Mouse (Mus musculus) A20 (cell line): ENCODE measurements around the gene Pck1.
A peak's percentile ranks its signal among the peaks of the same experiment; 100 is the strongest.

Source experiments
- DNase-seq: peaks from one replicate; pipeline ENCODE4 v3.0.0-alpha.2; 2011; ENCODE audit warnings: low read depth, low spot score

The Pck1 gene

DNA sequence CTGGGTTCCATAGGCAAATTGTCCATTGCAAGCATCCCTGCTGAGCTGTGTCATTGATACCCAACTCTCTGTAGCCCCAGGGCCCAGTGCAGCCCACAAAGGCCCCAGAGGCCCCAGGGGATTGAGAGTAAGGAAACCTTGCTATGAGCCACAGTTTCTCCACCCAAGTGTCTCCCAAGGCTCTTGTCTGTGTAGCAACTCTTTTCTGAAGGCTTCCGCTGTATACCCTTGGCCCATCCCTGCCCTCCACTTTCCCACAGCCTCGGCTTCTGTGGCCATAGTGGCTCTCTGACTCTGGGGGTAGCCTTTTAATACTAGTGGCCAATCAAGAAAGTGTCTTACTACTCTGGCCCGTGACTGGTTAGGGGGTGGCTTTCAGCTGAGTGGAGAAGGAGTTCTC is 50.9 kb downstream of the Pck1 start:
- no peak for DNase-seq

- no peak for DNase-seq
These were observed 51.8 kb downstream of the Pck1 start for GRCm38 (mm10) chr2:173204671-173205070.

DNA sequence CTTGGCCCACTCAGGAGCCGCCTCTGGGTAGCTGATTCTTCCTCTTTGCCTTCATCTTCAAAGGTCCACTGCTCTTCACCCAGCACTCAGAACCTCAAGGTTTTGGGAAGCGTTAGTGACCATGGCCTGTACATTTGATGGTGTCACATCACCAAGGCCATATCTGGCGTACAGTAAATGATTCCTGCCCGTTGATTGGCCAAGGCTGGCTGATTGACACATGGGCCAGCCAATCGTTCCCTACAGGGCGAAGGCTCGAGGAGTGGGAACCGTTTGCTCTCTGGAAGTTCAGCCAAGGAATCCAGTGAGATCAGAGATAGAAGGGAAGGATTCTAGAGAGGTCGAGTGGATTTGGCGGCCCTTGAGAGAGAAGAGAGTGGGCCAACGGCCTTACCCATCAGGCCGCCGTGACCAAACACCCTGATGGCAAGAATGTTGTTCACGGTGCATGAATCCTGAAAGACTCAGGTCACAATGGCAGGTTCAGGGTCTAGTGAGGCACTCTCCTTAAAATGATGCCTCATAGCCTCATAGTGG is 52.8 kb downstream of the Pck1 start:
- DNase-seq, result peak; percentile 22

DNA sequence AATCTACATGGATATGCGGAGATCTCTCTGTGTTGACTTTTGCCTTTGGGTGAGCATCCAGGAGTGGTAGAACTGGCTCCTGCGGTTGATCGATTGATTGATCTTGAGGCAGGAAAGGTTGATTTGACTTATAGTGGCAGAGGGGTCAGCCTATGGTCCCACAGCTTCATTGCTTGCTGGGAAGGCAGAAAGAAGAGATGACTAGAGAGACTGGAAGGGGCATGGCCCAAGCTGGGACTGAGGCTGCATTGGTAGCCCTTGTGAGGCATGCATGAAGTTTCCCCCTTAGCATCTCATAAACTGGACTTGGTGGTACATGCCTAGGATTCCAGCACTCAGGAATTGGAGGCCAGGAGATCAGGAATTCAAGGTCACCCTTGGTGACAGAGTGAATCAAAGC is 54.2 kb downstream of the Pck1 start:
- DNase-seq, result no peak
